ENCODE assay signal across 8 mouse cellular contexts in genomic region chr2:119337425-119338265, GRCm38 (mm10). TPM values are rescaled to one million over a fixed set of nuclear protein-coding genes. Genes with fewer than 3 reads are reported as not detected.
DNase-seq lines count a peak whose midpoint lies in the region; ATAC-seq and TF ChIP-seq lines count a peak whose summit lies in the region.

No protein-coding gene starts in this region.

- peak; percentile 93 for DNase-seq in G1E (ENCODE audit: low spot score)
- peak; percentile 93 for DNase-seq in cerebellum, adult 8-10 months
- DNase-seq in forelimb bud, embryonic 11.5 days (ENCODE audit: low read depth, low spot score), result peak; percentile 78
- peak; percentile 88 for DNase-seq in hindbrain, embryonic 10.5 days (ENCODE audit: low spot score)
- DNase-seq in layer of hippocampus, postnatal 10 days (ENCODE audit: low spot score in 2 of 2), result peak; percentile 92 to 94
- DNase-seq in lung, postnatal 0 days (ENCODE audit: low spot score), result peak; percentile 93
- DNase-seq in ovary, postnatal 10 days (ENCODE audit: low spot score), result peak; percentile 81
- DNase-seq in thymus, postnatal 0 days (ENCODE audit: low spot score), result peak; percentile 76

- no peak for TF ChIP-seq EP300 in lung, postnatal 0 days (IDR thresholded peaks at IDR 0.05)

- H3K36me3 ChIP-seq in G1E (replicated peaks), result no peaks in the 10 kb centered on the region
- no peaks in the 10 kb centered on the region for H3K36me3 ChIP-seq in hindbrain, embryonic 10.5 days
- no peaks in the 10 kb centered on the region for H3K36me3 ChIP-seq in lung, postnatal 0 days (ENCODE audit: insufficient read depth, low read length)

- H3K4me1 ChIP-seq in G1E (ENCODE audit: insufficient read depth, low read depth, low read length), result peaks cover 27% of the 10 kb centered on the region
- peaks cover 21% of the 10 kb centered on the region for H3K4me1 ChIP-seq in hindbrain, embryonic 10.5 days (replicated peaks)
- no peaks in the 10 kb centered on the region; the same call in 1 of the 2 replicates for H3K4me1 ChIP-seq in lung, postnatal 0 days (ENCODE audit: insufficient read depth, low read depth, low read length)

- 7% methylated on average over 60 of the region's 60 CpGs for WGBS in hindbrain, embryonic 10.5 days
- 6% methylated on average over 56 of the region's 60 CpGs for WGBS in lung, postnatal 0 days

- ATAC-seq in G1E (ENCODE audit: extremely low read depth, insufficient number of reproducible peaks, low FRiP score, poor library complexity, severe bottlenecking), result peak; percentile 60
- ATAC-seq in lung, postnatal 0 days, result peak; percentile 94

- H3K9me3 ChIP-seq in G1E (replicated peaks), result peaks cover 6% of the 10 kb centered on the region
- H3K9me3 ChIP-seq in hindbrain, embryonic 10.5 days, result no peaks in the 10 kb centered on the region
- no peaks in the 10 kb centered on the region for H3K9me3 ChIP-seq in lung, postnatal 0 days (ENCODE audit: low read length)

- peak overlapping the region; percentile 67 for H3K4me2 ChIP-seq in lung, postnatal 0 days (replicated peaks; ENCODE audit: low read depth, low read length)

- peak overlapping the region; percentile 34 for H3K9ac ChIP-seq in lung, postnatal 0 days (replicated peaks; ENCODE audit: low read depth)

- H3K27me3 ChIP-seq in G1E (ENCODE audit: insufficient read depth, low read length), result peaks cover 25% of the 10 kb centered on the region
- H3K27me3 ChIP-seq in hindbrain, embryonic 10.5 days (ENCODE audit: insufficient read depth, poor library complexity, severe bottlenecking), result peaks cover 41% of the 10 kb centered on the region
- H3K27me3 ChIP-seq in lung, postnatal 0 days (replicated peaks; ENCODE audit: insufficient read depth, low read length), result no peaks in the 10 kb centered on the region

- H3K4me3 ChIP-seq in G1E (ENCODE audit: low read depth, low read length), result peak overlapping the region; percentile 71
- H3K4me3 ChIP-seq in hindbrain, embryonic 10.5 days, result peak overlapping the region; percentile 70
- peak overlapping the region; percentile 43 for H3K4me3 ChIP-seq in lung, postnatal 0 days (ENCODE audit: low read depth, low read length)

- peak overlapping the region; percentile 94 for H3K27ac ChIP-seq in hindbrain, embryonic 10.5 days
- H3K27ac ChIP-seq in lung, postnatal 0 days (ENCODE audit: low read length), result peak overlapping the region; percentile 66

- peak; percentile 78; the same call in 1 of the 2 replicates for TF ChIP-seq CTCF in G1E (IDR thresholded peaks at IDR 0.05; ENCODE audit: low read depth, low read length)
- TF ChIP-seq CTCF in lung, postnatal 0 days (IDR thresholded peaks at IDR 0.05), result peak; percentile 90

RNA-seq across cellular contexts. Expression of gene Dll4, which starts 12.1 kb away (rescaled TPM):
- total RNA-seq in G1E (2014; fragmentation: Nextera tagmentation), result 0.23 TPM in 1 of 2 replicates, not detected in the other
- total RNA-seq in G1E (2017), result 0.33 TPM in 1 of 2 replicates, not detected in the other
- polyA plus RNA-seq in G1E (2012), result 0.09 TPM in 2 replicates
- polyA plus RNA-seq in hindbrain, embryonic 10.5 days (2016; fragmentation: Nextera tagmentation; extraction: Ambion mirVana), result 4.7 and 5.8 TPM in 2 replicates
- 1 to 10 TPM; 7.4 to 7.6 TPM for total RNA-seq in layer of hippocampus, postnatal 10 days (2021)
- 22.7 and 25.9 TPM in 2 replicates for polyA plus RNA-seq in lung, postnatal 0 days (2015; fragmentation: Nextera tagmentation; extraction: Ambion mirVana)
- 15.1 and 15.9 TPM in 2 replicates for polyA plus RNA-seq in thymus, postnatal 0 days (2015; fragmentation: Nextera tagmentation; extraction: Ambion mirVana)

RNA-seq across cellular contexts. Expression of gene Chac1, which starts 13.4 kb away (rescaled TPM):
- not detected in 2 replicates for total RNA-seq in G1E (2014; fragmentation: Nextera tagmentation)
- total RNA-seq in G1E (2017), result not detected in 2 replicates
- polyA plus RNA-seq in G1E (2012), result not detected in 2 replicates
- polyA plus RNA-seq in hindbrain, embryonic 10.5 days (2016; fragmentation: Nextera tagmentation; extraction: Ambion mirVana), result 0.67 and 0.81 TPM in 2 replicates
- 1 to 10 TPM; 7.6 to 7.8 TPM for total RNA-seq in layer of hippocampus, postnatal 10 days (2021)
- polyA plus RNA-seq in lung, postnatal 0 days (2015; fragmentation: Nextera tagmentation; extraction: Ambion mirVana), result 1.5 and 1.8 TPM in 2 replicates
- polyA plus RNA-seq in thymus, postnatal 0 days (2015; fragmentation: Nextera tagmentation; extraction: Ambion mirVana), result 0.13 and 0.30 TPM in 2 replicates

RNA-seq across cellular contexts. Expression of gene Vps18, which starts 49.1 kb away (rescaled TPM):
- total RNA-seq in G1E (2014; fragmentation: Nextera tagmentation) (9.0 and 9.6 TPM in 2 replicates), G1E (2017) (19.8 and 21.2 TPM in 2 replicates)
- polyA plus RNA-seq in G1E (2012), result 27.3 and 33.3 TPM in 2 replicates
- 23.1 and 26.7 TPM in 2 replicates for polyA plus RNA-seq in hindbrain, embryonic 10.5 days (2016; fragmentation: Nextera tagmentation; extraction: Ambion mirVana)
- 10 to 100 TPM; 31.7 to 34.3 TPM for total RNA-seq in layer of hippocampus, postnatal 10 days (2021)
- polyA plus RNA-seq in lung, postnatal 0 days (2015; fragmentation: Nextera tagmentation; extraction: Ambion mirVana), result 11.1 and 11.4 TPM in 2 replicates
- polyA plus RNA-seq in thymus, postnatal 0 days (2015; fragmentation: Nextera tagmentation; extraction: Ambion mirVana), result 12.3 and 12.4 TPM in 2 replicates

Comparison
In these comparisons a context has a peak if more than half of its experiments do, and no peak if none do; other contexts are left out.
1. Peak in every context shown above with its lines: DNase-seq, ATAC-seq, H3K4me3 ChIP-seq and H3K27ac ChIP-seq.